Mouse (Mus musculus): ENCODE data around the gene Ccer1. TPM values are rescaled to one million over a fixed set of nuclear protein-coding genes. Genes with fewer than 3 reads are reported as not detected.
"Not testable (repeated sequence)": the region's sequence is repeated elsewhere in the genome, so short reads cannot be mapped to it uniquely, and the experiment has no call there.

Gene Ccer1
- polyA plus RNA-seq, 1 experiment from 2014 or later = not detected

- Histone ChIP-seq H3K27me3 (replicated peaks; ENCODE audit: control insufficient read depth, insufficient read depth, low read length) (no peaks in the 10 kb centered on the region), H3K27ac (ENCODE audit: low read depth) (no peak overlapping the region), H3K9me3 (ENCODE audit: control insufficient read depth, low read length) (no peaks in the 10 kb centered on the region), H3K4me3 (ENCODE audit: low read depth, low read length) (no peak overlapping the region), H3K4me2 (ENCODE audit: low read length) (no peak overlapping the region), H3K4me1 (replicated peaks; ENCODE audit: control insufficient read depth, insufficient read depth, low read length) (no peaks in the 10 kb centered on the region), H3K36me3 (ENCODE audit: control insufficient read depth, insufficient read depth, low read length) (no peaks in the 10 kb centered on the region), H3K9ac (ENCODE audit: low read length) (no peak overlapping the region)
- 74% methylated on average over 1 of the region's 1 CpGs for WGBS
- no peak for ATAC-seq (replicated peaks; ENCODE audit: low FRiP score, low TSS enrichment, low read depth)
- no peak for DNase-seq (ENCODE audit: low spot score)
Observed at GRCm38 (mm10) chr10:97720625-97721024, 27.8 kb downstream of the Ccer1 start.

GRCm38 (mm10) chr10:97722709-97723108, 29.9 kb downstream of the Ccer1 start:
- no peak overlapping the region for H3K9ac ChIP-seq (ENCODE audit: low read length)
- no peak overlapping the region for H3K27ac ChIP-seq (ENCODE audit: low read depth)
- no peaks in the 10 kb centered on the region for H3K27me3 ChIP-seq (replicated peaks; ENCODE audit: control insufficient read depth, insufficient read depth, low read length)
- no peak overlapping the region for H3K4me2 ChIP-seq (ENCODE audit: low read length)
- no peaks in the 10 kb centered on the region for H3K9me3 ChIP-seq (ENCODE audit: control insufficient read depth, low read length)
- DNase-seq (ENCODE audit: low spot score) = no peak
- 91% methylated on average over 9 of the region's 9 CpGs for WGBS
- no peaks in the 10 kb centered on the region for H3K36me3 ChIP-seq (ENCODE audit: control insufficient read depth, insufficient read depth, low read length)
- ATAC-seq (replicated peaks; ENCODE audit: low FRiP score, low TSS enrichment, low read depth) = no peak
- H3K4me1 ChIP-seq (replicated peaks; ENCODE audit: control insufficient read depth, insufficient read depth, low read length) = 0 out of 2 replicates have a peak, but pooled peaks cover 4% of the 10 kb centered on the region
- H3K4me3 ChIP-seq (ENCODE audit: low read depth, low read length) = no peak overlapping the region

- no peak overlapping the region for H3K4me2 ChIP-seq (ENCODE audit: low read length)
- ATAC-seq (replicated peaks; ENCODE audit: low FRiP score, low TSS enrichment, low read depth) (no peak), DNase-seq (ENCODE audit: low spot score) (no peak)
- WGBS = 33% methylated on average over 1 of the region's 1 CpGs
- H3K4me1 ChIP-seq (replicated peaks; ENCODE audit: control insufficient read depth, insufficient read depth, low read length) = 0 out of 2 replicates have a peak, but pooled peaks cover 4% of the 10 kb centered on the region
- no peaks in the 10 kb centered on the region for H3K27me3 ChIP-seq (replicated peaks; ENCODE audit: control insufficient read depth, insufficient read depth, low read length)
- H3K9ac ChIP-seq (ENCODE audit: low read length) = no peak overlapping the region
- no peak overlapping the region for H3K4me3 ChIP-seq (ENCODE audit: low read depth, low read length)
- no peak overlapping the region for H3K27ac ChIP-seq (ENCODE audit: low read depth)
- no peaks in the 10 kb centered on the region for H3K9me3 ChIP-seq (ENCODE audit: control insufficient read depth, low read length)
- no peaks in the 10 kb centered on the region for H3K36me3 ChIP-seq (ENCODE audit: control insufficient read depth, insufficient read depth, low read length)
Observed at GRCm38 (mm10) chr10:97725929-97726328, 33.1 kb downstream of the Ccer1 start.

GRCm38 (mm10) chr10:97726655-97727054, 33.8 kb downstream of the Ccer1 start, which contains the start of gene C030005K15Rik:
Gene C030005K15Rik, minus strand, starts transcription at chr10:97726755.
- H3K4me2 ChIP-seq (ENCODE audit: low read length); H3K36me3 ChIP-seq (ENCODE audit: control insufficient read depth, insufficient read depth, low read length); H3K27ac ChIP-seq (ENCODE audit: low read depth); ATAC-seq (replicated peaks; ENCODE audit: low FRiP score, low TSS enrichment, low read depth); H3K4me3 ChIP-seq (ENCODE audit: low read depth, low read length); DNase-seq (ENCODE audit: low spot score); H3K4me1 ChIP-seq (replicated peaks; ENCODE audit: control insufficient read depth, insufficient read depth, low read length); H3K9me3 ChIP-seq (ENCODE audit: control insufficient read depth, low read length); H3K9ac ChIP-seq (ENCODE audit: low read length); H3K27me3 ChIP-seq (replicated peaks; ENCODE audit: control insufficient read depth, insufficient read depth, low read length): not testable (repeated sequence)

Other genes starting within 250 kb of the Ccer1 start
- gene Dcn, start 213.4 kb upstream of the Ccer1 start, polyA plus RNA-seq (2014; fragmentation: Nextera tagmentation; extraction: Ambion mirVana) = 303 and 329 TPM in 2 replicates
- 248 and 293 TPM in 2 replicates for gene Lum, start 127.9 kb upstream of the Ccer1 start, polyA plus RNA-seq (2014; fragmentation: Nextera tagmentation; extraction: Ambion mirVana)
- 0.46 and 0.53 TPM in 2 replicates for gene Kera, start 86.2 kb upstream of the Ccer1 start, polyA plus RNA-seq (2014; fragmentation: Nextera tagmentation; extraction: Ambion mirVana)
- 0.47 and 0.60 TPM in 2 replicates for gene Epyc, start 49.0 kb upstream of the Ccer1 start, polyA plus RNA-seq (2014; fragmentation: Nextera tagmentation; extraction: Ambion mirVana)
- not detected in 2 replicates for gene C030005K15Rik, start 33.7 kb downstream of the Ccer1 start, polyA plus RNA-seq (2014; fragmentation: Nextera tagmentation; extraction: Ambion mirVana)

Data from intestine, embryonic 14.5 days (tissue).